Mouse (Mus musculus): Measurements from ENCODE around the gene Maco1. TPM values are rescaled to one million over a fixed set of nuclear protein-coding genes. Genes with fewer than 3 reads are reported as not detected.
"Not testable (repeated sequence)": the region's sequence is repeated elsewhere in the genome, so short reads cannot be mapped to it uniquely, and the experiment has no call there.

Maco1 gene
- polyA plus RNA-seq, 1 experiment from 2014 or later, result 39.7 TPM

- no peak for ATAC-seq (replicated peaks; ENCODE audit: low FRiP score)
- H3K27me3 ChIP-seq, result no peaks in the 10 kb centered on the region
- H3K9me3 ChIP-seq (replicated peaks), result no peaks in the 10 kb centered on the region
- no peak overlapping the region for H3K4me2 ChIP-seq
- peak overlapping the region; percentile 56 for H3K27ac ChIP-seq
- WGBS, result 53% methylated on average over 5 of the region's 5 CpGs
- peaks cover 40% of the 10 kb centered on the region for H3K4me1 ChIP-seq
- H3K4me3 ChIP-seq (replicated peaks), result no peak overlapping the region
- no peak overlapping the region for H3K9ac ChIP-seq
- H3K36me3 ChIP-seq, result no peaks in the 10 kb centered on the region
These were observed 2.9 kb upstream of the Maco1 start for GRCm38 (mm10) chr4:134856056-134856455.

GRCm38 (mm10) chr4:134855371-134855770 lies 2.2 kb upstream of the Maco1 start:
- WGBS, result 65% methylated on average over 3 of the region's 3 CpGs
- Histone ChIP-seq H3K27ac (peak overlapping the region; percentile 71), H3K4me2 (no peak overlapping the region)

GRCm38 (mm10) chr4:134853637-134854485 lies 716 bp upstream of the Maco1 start:
- Histone ChIP-seq H3K36me3 (no peaks in the 10 kb centered on the region), H3K4me1 (peaks cover 49% of the 10 kb centered on the region), H3K4me2 (peak overlapping the region; percentile 84), H3K9me3 (replicated peaks) (no peaks in the 10 kb centered on the region), H3K9ac (peak overlapping the region; percentile 48), H3K27me3 (no peaks in the 10 kb centered on the region), H3K27ac (peak overlapping the region; percentile 89), H3K4me3 (replicated peaks) (peak overlapping the region; percentile 98)
- under 1% methylated on average over 88 of the region's 91 CpGs for WGBS
- peak; percentile 94 for ATAC-seq (replicated peaks; ENCODE audit: low FRiP score)

More at GRCm38 (mm10) chr4:134855371-134855770, 2.2 kb upstream of the Maco1 start:
- Histone ChIP-seq H3K9me3 (replicated peaks) (no peaks in the 10 kb centered on the region), H3K9ac (no peak overlapping the region), H3K36me3 (no peaks in the 10 kb centered on the region), H3K4me3 (replicated peaks) (no peak overlapping the region), H3K4me1 (peaks cover 45% of the 10 kb centered on the region), H3K27me3 (no peaks in the 10 kb centered on the region)
- no peak for ATAC-seq (replicated peaks; ENCODE audit: low FRiP score)

- Histone ChIP-seq H3K27ac (peak overlapping the region; percentile 85), H3K4me1 (peaks cover 49% of the 10 kb centered on the region), H3K4me2 (peak overlapping the region; percentile 84), H3K4me3 (replicated peaks) (peak overlapping the region; percentile 98), H3K36me3 (no peaks in the 10 kb centered on the region), H3K9me3 (replicated peaks) (no peaks in the 10 kb centered on the region), H3K9ac (peak overlapping the region; percentile 95), H3K27me3 (no peaks in the 10 kb centered on the region)
- ATAC-seq (replicated peaks; ENCODE audit: low FRiP score), result peak; percentile 22
- WGBS, result under 1% methylated on average over 91 of the region's 106 CpGs
These were observed 498 bp downstream of the Maco1 start for GRCm38 (mm10) chr4:134852438-134853255.

GRCm38 (mm10) chr4:134851876-134852275 lies 1.3 kb downstream of the Maco1 start:
- Histone ChIP-seq H3K9ac (peak overlapping the region; percentile 95), H3K4me2 (peak overlapping the region; percentile 84), H3K4me3 (replicated peaks) (peak overlapping the region; percentile 98), H3K9me3 (replicated peaks) (no peaks in the 10 kb centered on the region), H3K27ac (peak overlapping the region; percentile 85; the same call in 1 of the 2 replicates), H3K27me3 (no peaks in the 10 kb centered on the region), H3K4me1 (peaks cover 45% of the 10 kb centered on the region), H3K36me3 (no peaks in the 10 kb centered on the region)
- 9% methylated on average over 14 of the region's 14 CpGs for WGBS
- no peak for ATAC-seq (replicated peaks; ENCODE audit: low FRiP score)

- H3K4me3 ChIP-seq (replicated peaks), result peak overlapping the region; percentile 98; the same call in 1 of the 2 replicates
- no peak overlapping the region for H3K27ac ChIP-seq
- 32% methylated on average over 2 of the region's 2 CpGs for WGBS
These were observed 1.9 kb downstream of the Maco1 start for GRCm38 (mm10) chr4:134851236-134851635.

GRCm38 (mm10) chr4:134850551-134850950 lies 2.6 kb downstream of the Maco1 start:
- WGBS, result 51% methylated on average over 4 of the region's 4 CpGs
- no peak overlapping the region for H3K4me2 ChIP-seq
- no peaks in the 10 kb centered on the region for H3K9me3 ChIP-seq (replicated peaks)
- no peak overlapping the region for H3K27ac ChIP-seq
- H3K27me3 ChIP-seq, result no peaks in the 10 kb centered on the region
- no peak for ATAC-seq (replicated peaks; ENCODE audit: low FRiP score)
- H3K9ac ChIP-seq, result no peak overlapping the region
- no peak overlapping the region for H3K4me3 ChIP-seq (replicated peaks)
- peaks cover 35% of the 10 kb centered on the region for H3K4me1 ChIP-seq
- H3K36me3 ChIP-seq, result no peaks in the 10 kb centered on the region

More at GRCm38 (mm10) chr4:134851236-134851635, 1.9 kb downstream of the Maco1 start:
- Histone ChIP-seq H3K4me1 (peaks cover 39% of the 10 kb centered on the region), H3K4me2 (peak overlapping the region; percentile 84), H3K27me3 (no peaks in the 10 kb centered on the region), H3K9ac (no peak overlapping the region), H3K9me3 (replicated peaks) (no peaks in the 10 kb centered on the region), H3K36me3 (no peaks in the 10 kb centered on the region)
- no peak for ATAC-seq (replicated peaks; ENCODE audit: low FRiP score)

- Histone ChIP-seq H3K9ac (no peak overlapping the region), H3K4me3 (replicated peaks) (no peak overlapping the region), H3K4me2 (no peak overlapping the region), H3K27me3 (no peaks in the 10 kb centered on the region), H3K9me3 (replicated peaks) (no peaks in the 10 kb centered on the region), H3K36me3 (no peaks in the 10 kb centered on the region), H3K4me1 (peaks cover 25% of the 10 kb centered on the region), H3K27ac (no peak overlapping the region)
- no peak for ATAC-seq (replicated peaks; ENCODE audit: low FRiP score)
- 80% methylated on average over 4 of the region's 4 CpGs for WGBS
These were observed 5.6 kb downstream of the Maco1 start for GRCm38 (mm10) chr4:134847587-134847986.

- H3K27me3 ChIP-seq, result no peaks in the 10 kb centered on the region
- WGBS, result 91% methylated on average over 4 of the region's 4 CpGs
- no peaks in the 10 kb centered on the region for H3K9me3 ChIP-seq (replicated peaks)
- no peak overlapping the region for H3K27ac ChIP-seq
- H3K4me2 ChIP-seq, result no peak overlapping the region
- ATAC-seq (replicated peaks; ENCODE audit: low FRiP score), result no peak
- H3K9ac ChIP-seq, result no peak overlapping the region
- H3K4me3 ChIP-seq (replicated peaks), result no peak overlapping the region
- no peaks in the 10 kb centered on the region for H3K36me3 ChIP-seq
- 0 out of 2 replicates have a peak, but pooled peaks cover 3% of the 10 kb centered on the region for H3K4me1 ChIP-seq
These were observed 9.6 kb downstream of the Maco1 start for GRCm38 (mm10) chr4:134843566-134843965.

GRCm38 (mm10) chr4:134840231-134840630 lies 12.9 kb downstream of the Maco1 start:
- H3K27ac ChIP-seq, result no peak overlapping the region; the same call in 1 of the 2 replicates
- no peaks in the 10 kb centered on the region for H3K27me3 ChIP-seq
- ATAC-seq (replicated peaks; ENCODE audit: low FRiP score), result no peak
- no peaks in the 10 kb centered on the region for H3K4me1 ChIP-seq
- no peak overlapping the region for H3K4me3 ChIP-seq (replicated peaks)
- peaks cover 16% of the 10 kb centered on the region; the same call in 1 of the 2 replicates for H3K36me3 ChIP-seq
- H3K9ac ChIP-seq, result no peak overlapping the region
- no peak overlapping the region for H3K4me2 ChIP-seq
- H3K9me3 ChIP-seq (replicated peaks), result no peaks in the 10 kb centered on the region
- 94% methylated on average over 1 of the region's 1 CpGs for WGBS

GRCm38 (mm10) chr4:134838706-134839105 lies 14.4 kb downstream of the Maco1 start:
- H3K4me1 ChIP-seq; H3K9ac ChIP-seq; H3K27me3 ChIP-seq; H3K4me3 ChIP-seq (replicated peaks); H3K27ac ChIP-seq; H3K9me3 ChIP-seq (replicated peaks); H3K4me2 ChIP-seq; ATAC-seq (replicated peaks; ENCODE audit: low FRiP score): not testable (repeated sequence)
- H3K36me3 ChIP-seq, result peaks cover 22% of the 10 kb centered on the region; the same call in 1 of the 2 replicates
- 88% methylated on average over 3 of the region's 3 CpGs for WGBS

- Histone ChIP-seq H3K4me1 (no peaks in the 10 kb centered on the region), H3K27me3 (no peaks in the 10 kb centered on the region), H3K36me3 (peaks cover 26% of the 10 kb centered on the region; the same call in 1 of the 2 replicates), H3K4me2 (no peak overlapping the region), H3K9ac (no peak overlapping the region), H3K9me3 (replicated peaks) (no peaks in the 10 kb centered on the region), H3K4me3 (replicated peaks) (no peak overlapping the region), H3K27ac (no peak overlapping the region)
- WGBS, result 62% methylated on average over 1 of the region's 1 CpGs
- no peak for ATAC-seq (replicated peaks; ENCODE audit: low FRiP score)
These were observed 14.9 kb downstream of the Maco1 start for GRCm38 (mm10) chr4:134838221-134838620.

All from kidney, embryonic 15.5 days (tissue).